Mouse (Mus musculus) left cerebral cortex, adult 8-10 months (tissue): ENCODE data around the gene Cnksr3. TPM values are rescaled to one million over a fixed set of nuclear protein-coding genes. Genes with fewer than 3 reads are reported as not detected.

Experiments
- DNase-seq, 2 experiments: peaks; one replicate each; pipeline ENCODE4 v3.0.0; 2022; ENCODE audit warnings: low spot score in 2 of 2
- total RNA-seq, 4 experiments: library from RNA; stranded (reverse); gene quantifications; 2 replicates each; pipeline ENCODE4 v1.2.4; 2022

Gene Cnksr3
- total RNA-seq, 4 experiments from 2014 or later = 4.1 to 5.2 (median 4.6) TPM

GRCm38 (mm10) chr10:7149671-7150595, 62.1 kb downstream of the Cnksr3 start:
- no peak for DNase-seq

GRCm38 (mm10) chr10:7145614-7146013, 66.4 kb downstream of the Cnksr3 start:
- DNase-seq = no peak

GRCm38 (mm10) chr10:7144081-7144783, 67.8 kb downstream of the Cnksr3 start:
- no peak for DNase-seq

DNA sequence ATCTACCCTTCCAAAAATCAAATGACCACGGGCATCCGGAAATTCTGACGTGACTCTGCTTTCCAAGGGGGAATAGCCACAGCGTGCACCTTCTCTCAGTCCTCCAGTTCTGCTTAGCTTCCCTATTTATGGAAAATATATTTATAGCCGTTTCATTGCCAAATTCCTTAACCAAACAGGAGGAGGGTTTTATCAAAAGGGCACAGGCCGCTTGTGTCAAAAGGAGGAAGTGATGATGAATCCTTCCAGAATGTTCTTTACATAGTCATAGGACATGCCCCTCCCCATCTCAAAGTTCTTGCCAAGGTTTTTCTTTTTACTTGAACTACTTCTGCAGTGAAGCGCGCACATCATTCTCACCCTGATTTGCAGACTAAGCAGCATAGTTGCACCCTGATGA, 69.8 kb downstream of the Cnksr3 start:
- no peak for DNase-seq

- DNase-seq = no peak
Measured at GRCm38 (mm10) chr10:7140282-7140681, 71.8 kb downstream of the Cnksr3 start.

DNA sequence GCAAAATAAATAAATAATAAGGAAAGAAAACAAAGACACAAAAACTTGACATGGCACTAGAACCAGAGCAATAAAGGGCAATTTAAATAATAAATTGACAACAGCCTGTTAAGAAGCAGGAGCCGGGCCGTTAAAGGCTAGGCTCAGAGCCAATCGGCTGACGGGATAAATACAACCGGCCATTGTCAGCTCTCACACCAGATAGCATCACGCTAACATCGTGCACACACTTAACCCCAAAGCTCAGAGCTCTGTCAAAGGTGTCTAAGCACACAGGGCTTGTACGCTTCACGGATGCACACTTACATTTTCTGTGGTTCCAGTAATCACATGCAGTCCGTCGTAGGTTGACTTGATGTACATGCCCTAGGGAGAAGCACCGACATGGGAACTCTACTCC, 74.0 kb downstream of the Cnksr3 start:
- DNase-seq = no peak

DNA sequence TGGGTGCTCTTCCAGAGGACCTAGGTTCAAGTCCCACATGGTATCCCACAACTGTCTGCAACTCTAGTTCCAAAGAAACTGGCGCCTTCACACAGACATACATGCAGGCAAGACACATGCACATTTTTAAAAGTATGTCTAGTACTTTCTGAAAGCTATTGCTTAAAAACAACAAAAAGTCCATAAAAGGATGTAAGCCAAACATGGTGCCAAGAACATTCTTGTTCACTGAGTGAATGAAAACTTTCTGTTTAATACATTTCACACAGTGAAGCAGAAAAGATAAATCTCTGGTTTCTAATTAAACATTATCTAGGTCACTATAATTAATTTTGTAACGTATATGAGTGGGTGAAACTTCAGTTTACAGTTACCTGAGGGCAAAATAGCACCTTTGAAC, 76.3 kb downstream of the Cnksr3 start:
- DNase-seq = no peak

DNA sequence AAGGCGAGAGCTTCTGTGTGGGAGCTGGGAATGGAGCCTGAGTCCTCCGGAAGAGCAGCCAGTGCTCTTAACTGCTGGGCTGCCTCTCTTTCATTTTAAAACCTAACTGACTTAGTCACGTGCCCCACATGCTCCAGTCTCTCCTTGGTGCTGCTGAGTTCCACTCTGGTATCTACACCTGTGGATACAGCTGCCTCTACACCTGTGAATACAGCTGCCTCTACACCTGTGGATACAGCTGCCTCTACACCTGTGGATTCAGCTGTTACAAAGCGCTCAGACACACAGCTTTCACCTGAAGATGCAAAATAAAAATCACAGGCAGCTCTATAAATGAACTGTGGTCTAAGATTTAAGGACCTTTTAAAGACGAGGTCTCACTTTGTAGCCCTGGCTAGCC, 79.0 kb downstream of the Cnksr3 start:
- no peak for DNase-seq

- DNase-seq = no peak
Measured at GRCm38 (mm10) chr10:7131441-7131840, 80.6 kb downstream of the Cnksr3 start.

GRCm38 (mm10) chr10:7127828-7128227, 84.2 kb downstream of the Cnksr3 start:
- no peak for DNase-seq

DNA sequence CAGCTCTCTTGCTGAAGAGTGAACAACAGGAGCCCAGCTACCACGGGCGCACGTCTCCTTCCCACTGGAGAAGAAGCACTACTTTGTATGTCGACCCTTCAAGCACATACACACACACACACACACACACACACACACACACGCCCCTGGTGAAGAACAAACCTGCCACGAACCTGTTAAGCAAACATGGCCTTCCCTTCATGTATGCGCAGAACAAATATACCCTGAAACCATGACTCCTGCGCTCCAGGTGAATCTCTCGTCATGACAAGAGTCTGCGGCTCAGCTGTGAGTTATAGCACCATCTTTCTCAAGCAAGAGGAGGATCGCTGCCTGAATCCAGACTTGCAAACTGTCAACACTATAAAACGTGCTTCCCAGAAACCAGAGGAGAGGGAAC, 85.2 kb downstream of the Cnksr3 start:
- no peak for DNase-seq

GRCm38 (mm10) chr10:7126287-7126686, 85.8 kb downstream of the Cnksr3 start:
- no peak for DNase-seq

DNA sequence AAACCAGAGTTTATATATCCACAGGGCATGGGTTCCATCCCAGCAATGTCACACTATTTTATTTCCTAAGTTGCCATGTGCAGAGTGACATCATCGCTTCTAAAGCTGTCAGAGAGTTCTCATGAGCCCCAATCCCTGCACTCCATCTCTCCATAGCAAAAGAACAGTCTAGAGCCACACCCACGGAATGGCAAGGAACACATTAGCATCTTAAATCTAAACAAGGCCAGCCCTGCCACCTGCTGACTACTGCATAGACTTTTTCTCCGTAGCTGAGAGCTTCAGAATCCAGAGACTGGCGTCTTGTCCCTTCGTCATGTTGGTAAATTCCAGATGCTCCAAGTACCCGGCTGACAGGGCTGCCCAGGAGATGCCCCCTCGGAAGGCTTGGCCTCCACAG, 87.0 kb downstream of the Cnksr3 start:
- DNase-seq = peak in 1 of 2 experiments; percentile 51

DNA sequence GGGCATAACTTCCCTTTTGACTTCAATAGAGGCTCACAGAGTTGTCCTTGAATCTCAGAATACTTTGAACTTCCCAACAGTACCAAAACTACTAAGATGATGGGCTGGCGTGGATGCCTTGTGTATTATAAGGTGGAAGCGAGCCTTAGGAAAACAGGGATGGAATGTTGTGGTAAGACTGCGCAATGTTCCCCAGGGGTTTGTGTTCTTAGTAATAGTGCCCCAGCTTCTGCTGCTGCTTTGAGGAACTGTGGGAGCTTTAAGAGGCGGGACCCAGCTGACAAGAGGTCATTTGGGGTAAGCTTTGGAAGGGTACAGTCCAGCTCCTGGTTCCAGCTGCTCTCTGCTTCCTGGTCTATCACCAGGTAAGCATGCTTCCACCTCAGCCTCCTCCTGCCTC, 89.7 kb downstream of the Cnksr3 start:
- DNase-seq = no peak

GRCm38 (mm10) chr10:7120206-7120605, 91.8 kb downstream of the Cnksr3 start:
- DNase-seq = no peak

DNA sequence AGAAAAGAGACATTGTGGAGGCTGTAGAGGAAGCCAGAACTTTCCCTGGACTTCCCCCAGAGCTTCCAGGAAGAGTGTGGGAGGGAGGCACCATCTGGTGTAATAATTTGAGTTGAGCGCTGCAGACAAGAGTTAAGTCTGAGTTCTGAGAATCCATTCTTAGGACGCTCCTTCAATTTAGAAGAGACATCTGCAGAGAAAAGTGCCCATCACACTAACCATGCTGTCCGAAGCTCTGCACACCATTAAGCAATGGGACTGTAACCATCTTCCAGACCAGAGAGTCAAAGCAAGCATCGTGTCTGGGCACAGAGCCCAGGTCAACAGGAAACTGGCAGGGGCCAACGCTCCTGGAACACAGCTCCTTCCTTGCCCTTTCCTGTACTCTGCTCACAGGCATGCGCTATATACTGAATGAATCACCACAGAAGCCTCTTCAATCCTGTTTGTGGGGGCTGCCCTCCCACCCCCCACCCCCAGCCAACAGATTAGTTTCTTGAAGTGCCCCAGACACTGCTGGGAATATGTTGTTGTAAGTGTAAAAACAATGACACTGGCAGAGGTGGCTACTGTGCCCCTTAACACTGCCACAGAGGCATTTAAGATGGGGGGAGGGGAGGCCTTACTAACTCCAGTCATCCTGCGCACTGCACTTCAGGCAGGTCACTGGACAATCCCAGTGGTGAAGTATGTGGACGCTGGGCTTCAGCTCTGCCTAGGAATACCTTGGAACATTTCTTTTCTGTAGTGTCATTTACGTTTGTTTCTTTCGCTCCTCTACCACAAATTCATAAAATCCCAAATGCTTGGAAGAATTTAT, 93.6 kb downstream of the Cnksr3 start:
- peak; percentile 8 to 48 for DNase-seq

- DNase-seq = no peak
Measured at GRCm38 (mm10) chr10:7117785-7118184, 94.3 kb downstream of the Cnksr3 start.

GRCm38 (mm10) chr10:7114796-7115195, 97.2 kb downstream of the Cnksr3 start:
- no peak for DNase-seq

DNA sequence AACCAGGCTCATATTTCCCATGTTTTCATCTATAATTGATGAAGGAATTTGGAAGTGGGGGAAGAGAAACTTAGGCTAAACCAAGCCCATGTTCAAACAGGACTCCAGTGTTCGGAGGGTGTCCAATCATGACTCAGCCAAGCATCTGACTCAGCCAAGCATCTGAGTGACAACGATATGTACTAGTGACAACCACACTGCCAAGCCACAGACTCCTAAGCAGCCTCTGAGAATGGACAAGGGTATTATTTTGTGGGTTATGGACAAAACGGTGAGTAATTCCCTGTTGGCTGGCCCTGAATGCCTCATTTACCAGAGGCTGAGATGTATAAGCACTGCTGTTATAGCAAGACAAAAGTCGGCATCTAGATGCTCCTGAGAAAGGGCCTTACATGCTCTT, 98.3 kb downstream of the Cnksr3 start:
- DNase-seq = no peak

DNA sequence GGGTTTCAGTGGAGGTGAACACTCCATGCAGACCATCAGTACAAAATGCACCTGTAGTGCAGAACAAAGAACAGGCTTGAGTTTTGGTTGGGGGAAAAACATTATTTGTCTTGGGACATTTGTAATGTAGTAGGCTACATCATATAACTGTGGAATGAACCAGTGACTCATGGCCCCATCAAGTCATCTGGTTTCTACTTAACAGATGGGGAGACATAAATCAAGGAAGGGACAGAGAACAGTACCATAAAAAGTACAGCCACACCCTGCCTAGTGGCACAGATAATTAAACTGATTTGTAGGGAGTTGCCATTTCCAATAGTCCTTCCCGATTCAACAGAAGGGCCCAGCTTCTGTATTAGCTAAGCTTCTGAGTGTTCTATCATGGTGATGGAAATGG, 98.9 kb downstream of the Cnksr3 start:
- no peak for DNase-seq

- no peak for DNase-seq
Measured at GRCm38 (mm10) chr10:7111462-7112000, 100.5 kb downstream of the Cnksr3 start.

DNA sequence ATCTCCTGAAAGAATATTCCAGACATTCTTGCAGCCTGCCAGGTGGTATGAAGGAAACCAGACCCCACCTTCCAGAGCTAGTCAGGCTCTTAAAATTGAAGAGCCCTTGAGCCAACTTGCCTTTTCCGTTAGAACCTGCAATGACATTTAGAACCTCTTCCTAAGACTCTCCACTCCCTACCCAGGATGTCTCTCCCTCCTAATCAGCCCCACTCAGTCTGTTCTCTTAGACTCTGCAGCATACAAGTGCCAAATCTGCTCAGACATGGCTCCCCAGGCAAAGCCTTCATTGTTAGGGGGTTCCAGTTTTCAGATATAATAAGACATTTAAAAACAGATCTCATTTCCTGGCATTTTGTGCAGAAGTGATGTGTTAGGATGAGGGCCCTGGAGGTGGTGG, 108.2 kb downstream of the Cnksr3 start:
- no peak for DNase-seq
